Mouse (Mus musculus): ENCODE results near the gene Tnpo1.

The Tnpo1 gene

GRCm38 (mm10) chr13:98926213-98926957, at the start of gene Tnpo1:
TSS of gene Tnpo1 (minus strand) at chr13:98926384.
- peak; percentile 11; the same call in 1 of the 2 replicates for TF ChIP-seq GATA4 (IDR thresholded peaks at IDR 0.05; ENCODE audit: insufficient replicate concordance, low read length)

GRCm38 (mm10) chr13:98972090-98972489, 45.9 kb upstream of the Tnpo1 start:
- TF ChIP-seq GATA4 (IDR thresholded peaks at IDR 0.05; ENCODE audit: insufficient replicate concordance, low read length): no peak

GRCm38 (mm10) chr13:98971641-98972040, 45.5 kb upstream of the Tnpo1 start:
- TF ChIP-seq GATA4 (IDR thresholded peaks at IDR 0.05; ENCODE audit: insufficient replicate concordance, low read length): no peak

GRCm38 (mm10) chr13:98968517-98968916, 42.3 kb upstream of the Tnpo1 start:
- TF ChIP-seq GATA4 (IDR thresholded peaks at IDR 0.05; ENCODE audit: insufficient replicate concordance, low read length): peak; percentile 91

GRCm38 (mm10) chr13:98967942-98968341, 41.8 kb upstream of the Tnpo1 start:
- TF ChIP-seq GATA4 (IDR thresholded peaks at IDR 0.05; ENCODE audit: insufficient replicate concordance, low read length): no peak

- TF ChIP-seq GATA4 (IDR thresholded peaks at IDR 0.05; ENCODE audit: insufficient replicate concordance, low read length): peak; percentile 42; the same call in 1 of the 2 replicates
These were observed 40.4 kb upstream of the Tnpo1 start for GRCm38 (mm10) chr13:98966583-98966982.

GRCm38 (mm10) chr13:98963612-98964011, 37.4 kb upstream of the Tnpo1 start:
- no peak for TF ChIP-seq GATA4 (IDR thresholded peaks at IDR 0.05; ENCODE audit: insufficient replicate concordance, low read length)

- no peak for TF ChIP-seq GATA4 (IDR thresholded peaks at IDR 0.05; ENCODE audit: insufficient replicate concordance, low read length)
These were observed 32.0 kb upstream of the Tnpo1 start for GRCm38 (mm10) chr13:98958177-98958576.

- TF ChIP-seq GATA4 (IDR thresholded peaks at IDR 0.05; ENCODE audit: insufficient replicate concordance, low read length): no peak
These were observed 30.0 kb upstream of the Tnpo1 start for GRCm38 (mm10) chr13:98956209-98956608.

GRCm38 (mm10) chr13:98955676-98956075, 29.5 kb upstream of the Tnpo1 start:
- no peak for TF ChIP-seq GATA4 (IDR thresholded peaks at IDR 0.05; ENCODE audit: insufficient replicate concordance, low read length)

- no peak; the same call in 1 of the 2 replicates for TF ChIP-seq GATA4 (IDR thresholded peaks at IDR 0.05; ENCODE audit: insufficient replicate concordance, low read length)
These were observed 29.0 kb upstream of the Tnpo1 start for GRCm38 (mm10) chr13:98955226-98955625.

- TF ChIP-seq GATA4 (IDR thresholded peaks at IDR 0.05; ENCODE audit: insufficient replicate concordance, low read length): no peak
These were observed 27.6 kb upstream of the Tnpo1 start for GRCm38 (mm10) chr13:98953830-98954229.

- no peak for TF ChIP-seq GATA4 (IDR thresholded peaks at IDR 0.05; ENCODE audit: insufficient replicate concordance, low read length)
These were observed 25.8 kb upstream of the Tnpo1 start for GRCm38 (mm10) chr13:98951951-98952350.

GRCm38 (mm10) chr13:98948146-98948545, 22.0 kb upstream of the Tnpo1 start:
- TF ChIP-seq GATA4 (IDR thresholded peaks at IDR 0.05; ENCODE audit: insufficient replicate concordance, low read length): no peak

- no peak for TF ChIP-seq GATA4 (IDR thresholded peaks at IDR 0.05; ENCODE audit: insufficient replicate concordance, low read length)
These were observed 20.2 kb upstream of the Tnpo1 start for GRCm38 (mm10) chr13:98946434-98946833.

GRCm38 (mm10) chr13:98945908-98946307, 19.7 kb upstream of the Tnpo1 start:
- no peak for TF ChIP-seq GATA4 (IDR thresholded peaks at IDR 0.05; ENCODE audit: insufficient replicate concordance, low read length)

- no peak for TF ChIP-seq GATA4 (IDR thresholded peaks at IDR 0.05; ENCODE audit: insufficient replicate concordance, low read length)
These were observed 19.2 kb upstream of the Tnpo1 start for GRCm38 (mm10) chr13:98945381-98945780.

Measured in liver, adult (tissue).